Mouse (Mus musculus) embryonic fibroblast, embryonic 13.5 days (primary cell): ENCODE results near the gene Stxbp6.

Experiments
- CTCF ChIP-seq: IDR thresholded peaks from 2 replicates; pipeline ENCODE4 v1.5.1; 2011; ENCODE audit warnings: mild to moderate bottlenecking, control low read depth, low read length, moderate library complexity, borderline replicate concordance; ENCODE audit not compliant: insufficient read depth
- POLR2A ChIP-seq: IDR thresholded peaks from 2 replicates; pipeline ENCODE4 v1.6.1; 2011; ENCODE audit warnings: low read depth, mild to moderate bottlenecking, control low read depth, low read length, moderate library complexity

DNA sequence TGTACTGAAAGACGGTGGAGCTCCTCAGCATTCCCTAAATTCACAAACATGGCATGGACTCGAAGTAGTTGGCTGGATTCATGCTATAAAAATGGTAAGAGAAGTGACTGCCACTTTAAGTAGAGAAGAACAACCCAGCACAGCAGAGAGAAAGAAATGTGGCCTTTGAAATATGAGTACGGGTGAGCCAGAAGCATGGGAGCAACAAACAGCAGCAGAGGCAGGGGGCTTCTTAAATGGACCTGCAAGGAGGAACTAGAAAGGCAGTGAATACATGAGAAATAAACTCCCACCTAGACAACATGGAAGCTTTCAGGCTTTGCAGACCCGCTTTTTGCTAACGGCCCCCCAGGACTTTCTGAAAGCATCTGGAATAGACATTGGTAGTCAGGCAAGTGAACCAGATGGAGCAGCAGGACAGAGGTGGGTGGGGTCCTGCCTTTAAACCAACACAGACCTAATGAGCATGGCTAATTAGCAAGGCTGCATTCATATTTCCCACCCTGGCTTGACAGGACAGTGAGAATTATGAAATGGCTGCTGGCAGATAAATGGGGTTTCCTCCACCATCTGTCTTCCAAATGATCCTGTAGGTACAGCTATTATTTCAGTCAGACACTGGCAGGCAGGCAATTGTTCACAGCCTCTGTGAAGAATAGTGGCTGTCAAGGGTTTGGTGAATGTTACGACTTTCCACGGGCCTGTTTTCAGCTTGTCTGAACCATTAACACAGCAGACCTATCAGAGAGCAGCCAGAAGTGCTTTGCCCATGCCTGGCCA lies 234.7 kb downstream of the Stxbp6 start:
- TF ChIP-seq POLR2A (no peak), CTCF (no peak)
